Mouse (Mus musculus) kidney, embryonic 14.5 days (tissue): ENCODE results near the gene Aox2. TPM values are rescaled to one million over a fixed set of nuclear protein-coding genes. Genes with fewer than 3 reads are reported as not detected.

ENCODE experiments used
- ATAC-seq: fragments of 200-750 bp; cut with Nextera tagmentation; 2 replicates; pipeline ENCODE4 v1.8.0; 2017; ENCODE audit warnings: moderate number of reproducible peaks, mild to moderate bottlenecking, moderate TSS enrichment, moderate library complexity; ENCODE audit not compliant: low FRiP score, low TSS enrichment
- H3K27ac ChIP-seq: fragments of 300-500 bp; sonication (generic); 2 replicates; pipeline ENCODE4 v1.5.1; 2014; ENCODE audit warnings: low read depth, mild to moderate bottlenecking, low read length, moderate library complexity, mixed read lengths
- H3K27me3 ChIP-seq: fragments of 300-500 bp; sonication (generic); 2 replicates; pipeline ENCODE4 v1.6.1; 2014; ENCODE audit warnings: mild to moderate bottlenecking, low read length; ENCODE audit not compliant: control insufficient read depth, insufficient read depth
- H3K36me3 ChIP-seq: fragments of 300-500 bp; sonication (generic); 2 replicates; pipeline ENCODE4 v1.6.1; 2014; ENCODE audit warnings: low read length, mixed read lengths; ENCODE audit not compliant: control insufficient read depth, insufficient read depth
- H3K4me1 ChIP-seq: fragments of 300-500 bp; sonication (generic); 2 replicates; pipeline ENCODE4 v1.6.1; 2014; ENCODE audit warnings: low read length, mixed read lengths; ENCODE audit not compliant: control insufficient read depth, insufficient read depth
- H3K4me2 ChIP-seq: fragments of 300-500 bp; sonication (generic); replicated peaks from 2 replicates; pipeline ENCODE4 v1.6.1; 2014; ENCODE audit warnings: low read depth, mild to moderate bottlenecking, low read length
- H3K4me3 ChIP-seq: fragments of 300-500 bp; sonication (generic); 2 replicates; pipeline ENCODE4 v1.5.1; 2014; ENCODE audit warnings: mild to moderate bottlenecking, low read length
- H3K9ac ChIP-seq: fragments of 300-500 bp; sonication (generic); 2 replicates; pipeline ENCODE4 v1.6.1; 2014; ENCODE audit warnings: low read depth, mild to moderate bottlenecking, low read length, moderate library complexity
- H3K9me3 ChIP-seq: fragments of 300-500 bp; sonication (generic); 2 replicates; pipeline ENCODE4 v1.6.1; 2016; ENCODE audit warnings: low read length; ENCODE audit not compliant: control insufficient read depth
- WGBS: fragments of 180-500 bp; shearing (Covaris S2); extraction: QIAGEN DNeasy Blood & Tissue Kit; methylation state at CpG from one replicate; pipeline ENCODE4 v1.1.7; 2014; 5-methylcytosine and 5-hydroxymethylcytosine counted together
- polyA plus RNA-seq: library from polyadenylated mRNA; unstranded; fragments of >200 nt; fragmentation: Nextera tagmentation; extraction: Ambion mirVana; gene quantifications from 2 replicates; pipeline ENCODE4 v1.2.1, GENCODE M21; 2014

The Aox2 gene
- polyA plus RNA-seq, 1 experiment from 2014 or later = 0.12 TPM

GRCm38 (mm10) chr1:58244487-58244886 lies 33.6 kb upstream of the Aox2 start:
- no peaks in the 10 kb centered on the region for H3K9me3 ChIP-seq
- no peak for ATAC-seq
- no peak overlapping the region for H3K27ac ChIP-seq
- no peak overlapping the region for H3K9ac ChIP-seq
- no peak overlapping the region for H3K4me3 ChIP-seq
- H3K4me1 ChIP-seq = no peaks in the 10 kb centered on the region
- no peaks in the 10 kb centered on the region for H3K27me3 ChIP-seq
- WGBS = 72% methylated on average over 3 of the region's 3 CpGs
- H3K4me2 ChIP-seq = no peak overlapping the region
- H3K36me3 ChIP-seq = no peaks in the 10 kb centered on the region

DNA sequence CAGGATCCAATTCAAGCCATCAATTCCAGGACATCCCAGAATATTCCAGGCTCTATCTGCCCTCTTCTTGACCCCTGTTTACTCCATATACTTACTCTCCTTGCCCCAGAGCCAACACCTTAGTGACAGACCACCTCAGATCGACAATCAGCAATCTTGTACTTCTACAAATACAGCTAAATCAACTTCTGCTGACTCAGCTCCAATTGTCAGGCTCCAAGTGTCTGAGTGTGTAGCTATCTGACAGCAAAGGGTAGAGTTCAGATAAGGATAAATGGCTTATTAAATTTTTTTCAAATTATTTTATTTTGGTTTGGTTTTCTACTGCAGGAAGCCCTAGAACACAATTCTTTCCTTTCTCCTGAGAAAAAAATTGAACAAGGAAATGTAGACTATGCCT lies 29.6 kb upstream of the Aox2 start:
- no peak for ATAC-seq
- 78% methylated on average over 1 of the region's 1 CpGs for WGBS
- no peak overlapping the region for H3K4me3 ChIP-seq

GRCm38 (mm10) chr1:58253466-58253865 lies 24.7 kb upstream of the Aox2 start:
- Histone ChIP-seq H3K9ac (no peak overlapping the region), H3K4me1 (no peaks in the 10 kb centered on the region), H3K4me2 (no peak overlapping the region), H3K27me3 (no peaks in the 10 kb centered on the region), H3K4me3 (no peak overlapping the region), H3K36me3 (no peaks in the 10 kb centered on the region), H3K9me3 (no peaks in the 10 kb centered on the region), H3K27ac (no peak overlapping the region)
- WGBS = 50% methylated on average over 11 of the region's 11 CpGs
- no peak for ATAC-seq

More for the DNA sequence above, 29.6 kb upstream of the Aox2 start:
- no peak overlapping the region for H3K27ac ChIP-seq
- no peaks in the 10 kb centered on the region for H3K9me3 ChIP-seq
- no peaks in the 10 kb centered on the region for H3K4me1 ChIP-seq
- no peak overlapping the region for H3K4me2 ChIP-seq
- H3K36me3 ChIP-seq = no peaks in the 10 kb centered on the region
- no peaks in the 10 kb centered on the region for H3K27me3 ChIP-seq
- H3K9ac ChIP-seq = no peak overlapping the region

- H3K9ac ChIP-seq = no peak overlapping the region
- H3K4me1 ChIP-seq = no peaks in the 10 kb centered on the region
- no peak overlapping the region for H3K4me2 ChIP-seq
- no peak for ATAC-seq
- no peaks in the 10 kb centered on the region for H3K27me3 ChIP-seq
- H3K36me3 ChIP-seq = no peaks in the 10 kb centered on the region
- no peak overlapping the region for H3K4me3 ChIP-seq
- H3K9me3 ChIP-seq = no peaks in the 10 kb centered on the region
- WGBS = 77% methylated on average over 10 of the region's 10 CpGs
- no peak overlapping the region for H3K27ac ChIP-seq
Measured at GRCm38 (mm10) chr1:58257195-58257991, 20.7 kb upstream of the Aox2 start.

GRCm38 (mm10) chr1:58260311-58260710 lies 17.8 kb upstream of the Aox2 start:
- Histone ChIP-seq H3K4me1 (no peaks in the 10 kb centered on the region), H3K27me3 (no peaks in the 10 kb centered on the region), H3K36me3 (no peaks in the 10 kb centered on the region), H3K4me2 (no peak overlapping the region), H3K27ac (no peak overlapping the region), H3K9ac (no peak overlapping the region), H3K4me3 (no peak overlapping the region), H3K9me3 (no peaks in the 10 kb centered on the region)
- ATAC-seq = no peak
- 56% methylated on average over 3 of the region's 3 CpGs for WGBS

DNA sequence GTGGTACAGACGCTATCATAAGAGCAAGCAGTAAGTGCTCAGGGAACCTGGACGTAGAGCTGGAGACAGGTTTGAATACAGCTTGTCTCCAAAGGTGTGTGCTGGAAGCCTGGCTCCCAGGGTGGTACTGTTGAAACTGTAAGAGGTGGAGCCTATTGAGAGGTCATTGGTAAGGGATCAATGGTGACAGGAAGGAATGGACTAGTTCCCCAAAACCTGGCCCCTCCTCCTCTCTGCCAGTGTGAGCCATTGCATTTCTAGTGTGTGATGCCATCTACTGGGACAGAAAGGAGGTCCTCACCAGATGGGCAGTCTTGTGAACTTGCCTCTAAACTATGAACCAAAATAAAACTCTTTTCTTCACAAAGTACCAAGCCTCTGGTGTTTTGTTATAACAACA lies 9.9 kb upstream of the Aox2 start:
- ATAC-seq = no peak
- H3K27ac ChIP-seq = no peak overlapping the region
- H3K9me3 ChIP-seq = no peaks in the 10 kb centered on the region
- 88% methylated on average over 2 of the region's 2 CpGs for WGBS
- no peaks in the 10 kb centered on the region for H3K36me3 ChIP-seq
- no peak overlapping the region for H3K9ac ChIP-seq
- H3K4me3 ChIP-seq = no peak overlapping the region
- H3K27me3 ChIP-seq = no peaks in the 10 kb centered on the region
- H3K4me1 ChIP-seq = no peaks in the 10 kb centered on the region
- H3K4me2 ChIP-seq = no peak overlapping the region

DNA sequence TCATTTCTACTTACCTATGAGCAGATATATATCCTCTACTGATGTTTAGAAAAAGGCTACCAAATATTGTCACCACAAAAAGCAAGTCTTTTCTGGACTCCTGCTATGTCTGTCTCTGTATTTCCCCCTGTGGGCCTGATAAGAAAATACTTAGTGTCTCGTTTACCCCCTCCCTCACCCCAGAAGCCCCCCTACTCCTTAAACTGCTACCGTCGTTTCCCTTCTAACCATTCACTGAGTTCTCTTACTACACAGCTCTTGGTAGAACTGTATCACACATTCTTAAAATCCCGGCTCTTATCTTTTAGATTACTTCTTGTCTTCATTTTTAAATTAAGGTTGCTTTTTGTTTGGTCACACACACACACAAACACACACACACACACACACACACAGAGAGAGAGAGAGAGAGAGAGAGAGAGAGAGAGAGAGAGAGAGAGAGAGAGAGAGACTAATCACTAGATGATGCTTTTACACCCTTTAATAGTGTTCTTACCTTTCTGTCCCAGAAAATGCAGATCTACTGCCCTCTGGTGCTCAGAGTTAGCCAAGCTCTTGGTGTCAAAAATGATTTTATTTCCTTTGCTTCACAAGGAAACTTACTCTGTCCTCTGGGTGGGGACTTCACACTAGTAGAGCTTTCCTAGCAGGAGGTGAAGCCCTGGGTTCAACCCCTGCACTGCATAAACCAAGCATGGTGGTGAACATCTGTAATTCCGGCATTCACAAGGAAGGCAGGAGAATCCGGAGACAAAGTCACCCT lies 7.1 kb upstream of the Aox2 start:
- H3K9me3 ChIP-seq = no peaks in the 10 kb centered on the region
- no peak overlapping the region for H3K4me3 ChIP-seq
- H3K4me2 ChIP-seq = no peak overlapping the region
- no peaks in the 10 kb centered on the region for H3K4me1 ChIP-seq
- 57% methylated on average over 6 of the region's 6 CpGs for WGBS
- no peaks in the 10 kb centered on the region for H3K27me3 ChIP-seq
- ATAC-seq = peak; percentile 66; the same call in 1 of the 2 replicates
- H3K36me3 ChIP-seq = no peaks in the 10 kb centered on the region
- no peak overlapping the region for H3K27ac ChIP-seq
- H3K9ac ChIP-seq = no peak overlapping the region

DNA sequence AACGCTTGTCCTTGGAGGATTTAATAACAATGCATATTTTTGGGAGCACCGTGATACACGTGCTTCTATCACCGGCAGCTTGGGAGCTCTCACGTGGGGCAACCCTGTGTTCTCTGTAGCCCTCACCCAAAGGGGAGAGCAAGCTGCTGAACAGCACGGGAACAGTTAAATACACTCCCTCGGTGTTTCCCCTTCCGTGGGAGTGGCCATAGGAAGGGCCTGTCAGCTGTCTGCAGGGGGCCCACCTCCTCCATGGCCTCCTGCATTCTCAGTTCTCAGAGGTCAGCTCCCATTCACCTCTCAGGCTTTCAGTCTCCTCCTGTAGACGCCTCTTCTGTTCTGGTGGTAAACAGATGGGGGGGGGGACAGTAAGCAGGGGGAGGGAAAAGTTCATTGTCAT lies 2.2 kb upstream of the Aox2 start:
- H3K4me3 ChIP-seq = no peak overlapping the region
- no peaks in the 10 kb centered on the region for H3K36me3 ChIP-seq
- H3K4me1 ChIP-seq = 0 out of 2 replicates have a peak, but pooled peaks cover 2% of the 10 kb centered on the region
- no peak overlapping the region for H3K4me2 ChIP-seq
- no peak overlapping the region for H3K27ac ChIP-seq
- no peaks in the 10 kb centered on the region for H3K9me3 ChIP-seq
- WGBS = 38% methylated on average over 9 of the region's 9 CpGs
- no peak overlapping the region; the same call in 1 of the 2 replicates for H3K9ac ChIP-seq
- no peaks in the 10 kb centered on the region for H3K27me3 ChIP-seq
- peak; percentile 21; the same call in 1 of the 2 replicates for ATAC-seq

DNA sequence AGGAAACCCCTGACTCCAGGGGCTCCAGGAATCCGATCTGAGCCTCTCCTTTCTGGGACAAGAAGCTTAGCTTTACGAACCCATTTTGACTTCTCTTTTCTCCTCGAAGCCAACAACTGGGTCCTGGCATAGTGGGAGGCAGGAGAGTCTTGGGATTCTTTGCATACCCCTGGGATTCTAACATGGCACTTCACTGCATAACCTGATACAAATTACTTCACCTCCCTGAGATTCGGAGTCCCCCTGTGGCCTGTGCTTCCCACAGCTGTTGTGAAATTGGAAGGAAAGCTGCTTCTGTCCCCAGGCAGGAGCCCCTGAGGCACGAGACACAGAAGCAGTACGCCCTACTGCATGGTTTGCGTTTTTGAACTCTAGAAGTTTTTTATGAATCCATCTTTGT lies 387 bp downstream of the Aox2 start:
- ATAC-seq = no peak

More for the DNA sequence above, 387 bp downstream of the Aox2 start:
- no peaks in the 10 kb centered on the region for H3K36me3 ChIP-seq
- 52% methylated on average over 7 of the region's 7 CpGs for WGBS
- H3K9me3 ChIP-seq = no peaks in the 10 kb centered on the region
- H3K27ac ChIP-seq = no peak overlapping the region
- H3K4me3 ChIP-seq = no peak overlapping the region
- 0 out of 2 replicates have a peak, but pooled peaks cover 2% of the 10 kb centered on the region for H3K4me1 ChIP-seq
- no peak overlapping the region for H3K9ac ChIP-seq
- H3K4me2 ChIP-seq = no peak overlapping the region
- H3K27me3 ChIP-seq = no peaks in the 10 kb centered on the region
